Mouse (Mus musculus) kidney, embryonic 15.5 days (tissue): ENCODE data around the gene 1600014C10Rik. TPM values are rescaled to one million over a fixed set of nuclear protein-coding genes. Genes with fewer than 3 reads are reported as not detected.
A peak's percentile ranks its signal among the peaks of the same experiment; 100 is the strongest.

ENCODE experiments used
- ATAC-seq: fragments of 200-750 bp; cut with Nextera tagmentation; replicated peaks from 2 replicates; pipeline ENCODE4 v1.8.0; 2017; ENCODE audit warnings: moderate TSS enrichment; ENCODE audit not compliant: low FRiP score
- H3K27ac ChIP-seq: fragments of 300-500 bp; sonication (generic); 2 replicates; pipeline ENCODE4 v1.5.1; 2015; ENCODE audit warnings: mild to moderate bottlenecking, inconsistent platforms
- H3K27me3 ChIP-seq: fragments of 300-500 bp; sonication (generic); 2 replicates; pipeline ENCODE4 v1.6.1; 2015; ENCODE audit warnings: inconsistent platforms
- H3K36me3 ChIP-seq: fragments of 300-500 bp; sonication (generic); 2 replicates; pipeline ENCODE4 v1.6.1; 2015; ENCODE audit warnings: inconsistent platforms
- H3K4me1 ChIP-seq: fragments of 300-500 bp; sonication (generic); 2 replicates; pipeline ENCODE4 v1.6.1; 2015; ENCODE audit warnings: inconsistent platforms
- H3K4me2 ChIP-seq: fragments of 300-500 bp; sonication (generic); 2 replicates; pipeline ENCODE4 v1.6.1; 2015; ENCODE audit warnings: moderate library complexity, mild to moderate bottlenecking, inconsistent platforms
- H3K4me3 ChIP-seq: fragments of 300-500 bp; sonication (generic); replicated peaks from 2 replicates; pipeline ENCODE4 v1.5.1; 2015; ENCODE audit warnings: mild to moderate bottlenecking, inconsistent platforms
- H3K9ac ChIP-seq: fragments of 300-500 bp; sonication (generic); 2 replicates; pipeline ENCODE4 v1.6.1; 2015; ENCODE audit warnings: mild to moderate bottlenecking, inconsistent platforms
- H3K9me3 ChIP-seq: fragments of 300-500 bp; sonication (generic); replicated peaks from 2 replicates; pipeline ENCODE4 v1.6.1; 2016; ENCODE audit warnings: inconsistent platforms
- WGBS: fragments of 180-500 bp; shearing (Covaris S2); methylation state at CpG from one replicate; pipeline ENCODE4 v1.1.7; 2015; ENCODE audit warnings: mixed read lengths; 5-methylcytosine and 5-hydroxymethylcytosine counted together
- polyA plus RNA-seq: library from polyadenylated mRNA; unstranded; fragments of >200 nt; fragmentation: Nextera tagmentation; extraction: Ambion mirVana; gene quantifications from 2 replicates; pipeline ENCODE4 v1.2.1, GENCODE M21; 2015

1600014C10Rik gene
- polyA plus RNA-seq, 1 experiment from 2014 or later: 14.5 TPM

DNA sequence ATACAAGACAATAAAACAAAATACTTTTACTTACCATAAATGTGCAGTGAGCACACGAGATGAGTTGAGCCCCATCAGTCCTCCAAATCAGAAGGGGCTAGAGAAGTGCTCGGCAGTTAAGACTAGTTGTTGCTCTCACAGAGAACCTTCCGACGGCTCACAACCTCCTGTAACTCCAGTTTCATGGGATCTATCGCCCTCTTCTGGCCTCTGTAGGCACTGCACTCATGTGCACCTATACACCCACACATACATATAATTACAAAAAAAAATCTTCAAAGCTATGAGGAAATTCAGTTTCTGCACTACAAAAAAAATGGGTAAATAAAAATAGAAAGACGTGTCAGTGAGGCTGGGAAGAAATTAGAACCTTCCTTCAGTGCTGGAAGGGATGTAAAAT lies 21.3 kb downstream of the 1600014C10Rik start:
- ATAC-seq: no peak
- Histone ChIP-seq H3K4me3 (no peak overlapping the region), H3K4me1 (peaks cover 8% of the 10 kb centered on the region; the same call in 1 of the 2 replicates), H3K36me3 (no peaks in the 10 kb centered on the region), H3K9me3 (no peaks in the 10 kb centered on the region), H3K27me3 (no peaks in the 10 kb centered on the region), H3K4me2 (no peak overlapping the region), H3K9ac (no peak overlapping the region), H3K27ac (no peak overlapping the region)
- WGBS: 91% methylated on average over 6 of the region's 6 CpGs

DNA sequence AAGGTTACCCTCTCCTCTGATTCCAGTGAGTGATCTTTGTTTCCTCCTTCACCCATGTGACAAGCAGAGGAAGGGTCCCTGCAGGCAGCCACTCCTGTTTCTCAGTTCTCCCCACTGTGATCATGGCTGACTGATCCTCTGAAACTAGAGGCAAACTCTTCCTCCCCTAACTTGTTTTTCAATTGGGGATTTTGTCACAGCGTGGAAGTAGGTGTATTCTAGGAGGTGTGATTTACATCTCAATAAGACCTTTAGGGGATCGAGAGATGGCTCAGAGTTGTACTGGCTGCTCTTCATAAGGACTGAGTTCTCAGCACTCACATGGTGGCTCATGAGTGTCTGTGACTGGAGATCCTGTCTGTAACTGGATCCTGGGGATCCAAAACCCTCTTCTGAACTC lies 22.8 kb downstream of the 1600014C10Rik start:
- Histone ChIP-seq H3K9ac (no peak overlapping the region), H3K4me3 (no peak overlapping the region), H3K27ac (no peak overlapping the region), H3K27me3 (no peaks in the 10 kb centered on the region), H3K4me2 (no peak overlapping the region), H3K36me3 (no peaks in the 10 kb centered on the region), H3K9me3 (no peaks in the 10 kb centered on the region), H3K4me1 (peaks cover 5% of the 10 kb centered on the region; the same call in 1 of the 2 replicates)
- ATAC-seq: no peak
- 41% methylated on average over 2 of the region's 2 CpGs for WGBS

DNA sequence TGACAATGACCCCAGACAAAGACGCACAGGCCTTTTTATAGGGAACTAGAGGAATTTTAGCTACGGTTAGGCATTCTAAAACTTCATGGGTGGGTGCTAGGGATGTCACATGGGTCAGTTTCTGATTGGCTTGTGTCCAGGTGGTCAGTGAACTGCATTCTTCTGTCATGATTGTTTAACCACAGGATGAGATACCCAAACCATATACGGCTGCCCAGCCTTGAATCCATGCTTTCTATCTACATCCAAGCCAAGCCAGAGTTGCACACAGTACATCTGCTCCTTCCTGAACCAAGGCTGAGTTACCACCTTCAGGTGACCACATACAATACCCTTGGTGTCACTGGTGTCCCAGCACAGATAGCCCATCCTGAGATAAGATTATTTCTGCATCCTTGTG lies 23.5 kb downstream of the 1600014C10Rik start:
- H3K4me2 ChIP-seq: no peak overlapping the region
- H3K4me3 ChIP-seq: no peak overlapping the region
- H3K27ac ChIP-seq: no peak overlapping the region
- no peaks in the 10 kb centered on the region for H3K4me1 ChIP-seq
- no peak for ATAC-seq
- H3K36me3 ChIP-seq: no peaks in the 10 kb centered on the region
- H3K9me3 ChIP-seq: no peaks in the 10 kb centered on the region
- H3K9ac ChIP-seq: no peak overlapping the region
- WGBS: 71% methylated on average over 3 of the region's 3 CpGs
- H3K27me3 ChIP-seq: no peaks in the 10 kb centered on the region

DNA sequence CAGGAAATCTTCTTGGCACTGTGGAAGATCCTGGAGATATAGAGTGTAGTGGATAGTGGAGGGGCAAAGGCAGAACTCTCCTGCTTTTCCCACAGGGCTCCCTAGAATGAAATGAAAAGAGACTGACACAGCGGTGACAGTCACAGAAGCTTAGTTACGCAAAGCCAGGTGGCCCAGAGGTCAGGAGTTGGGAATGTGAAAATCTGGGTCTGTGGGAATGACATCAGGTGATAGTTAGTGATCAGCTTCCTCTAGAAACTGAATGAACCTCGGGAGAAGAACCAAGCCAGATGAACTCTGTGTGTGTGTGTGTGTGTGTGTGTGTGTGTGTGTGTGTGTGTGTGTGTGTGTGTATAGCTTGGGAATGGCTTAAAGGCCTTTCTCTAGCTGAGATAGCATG lies 26.0 kb downstream of the 1600014C10Rik start:
- H3K36me3 ChIP-seq: no peaks in the 10 kb centered on the region
- no peak overlapping the region for H3K4me3 ChIP-seq
- WGBS: 76% methylated on average over 3 of the region's 3 CpGs
- H3K9me3 ChIP-seq: no peaks in the 10 kb centered on the region
- H3K4me2 ChIP-seq: no peak overlapping the region
- H3K27ac ChIP-seq: no peak overlapping the region
- H3K27me3 ChIP-seq: no peaks in the 10 kb centered on the region
- no peak for ATAC-seq
- no peak overlapping the region for H3K9ac ChIP-seq
- peaks cover 6% of the 10 kb centered on the region for H3K4me1 ChIP-seq

DNA sequence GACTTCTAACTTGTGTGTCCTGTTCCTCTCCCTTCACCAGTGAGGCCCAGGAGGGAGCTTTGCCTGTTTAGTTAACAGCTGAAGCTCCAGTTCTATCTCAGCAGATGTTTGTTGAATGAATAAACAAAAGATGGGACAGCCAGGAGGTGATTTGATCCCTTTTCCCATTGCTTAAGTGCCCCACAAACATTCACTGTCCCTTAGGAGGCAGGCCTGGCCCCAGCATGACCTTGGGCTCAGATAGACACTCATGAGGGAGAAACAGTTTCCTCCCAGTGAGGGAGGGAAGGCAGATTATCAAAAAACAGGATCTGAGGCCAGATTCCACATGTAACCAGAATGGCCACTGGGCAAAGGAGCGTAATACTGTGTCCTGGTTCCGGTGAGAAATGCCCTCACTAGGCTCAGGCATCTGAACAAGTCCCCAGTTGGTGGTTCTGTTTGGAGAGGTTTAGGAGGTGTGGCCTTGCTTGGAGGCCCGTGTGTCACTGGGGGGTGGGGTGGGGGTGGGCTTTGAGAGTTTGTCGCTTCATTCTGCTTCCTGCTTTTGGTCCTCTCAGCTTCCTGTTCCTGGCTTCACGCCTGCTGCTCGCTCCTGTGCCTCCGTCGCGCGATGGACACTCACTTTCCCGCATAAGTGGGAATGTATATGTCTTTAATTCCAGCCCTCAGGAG lies 26.6 kb downstream of the 1600014C10Rik start:
- Histone ChIP-seq H3K27ac (no peak overlapping the region), H3K9ac (no peak overlapping the region), H3K4me2 (no peak overlapping the region), H3K4me3 (no peak overlapping the region), H3K36me3 (no peaks in the 10 kb centered on the region), H3K4me1 (peaks cover 6% of the 10 kb centered on the region), H3K9me3 (no peaks in the 10 kb centered on the region), H3K27me3 (no peaks in the 10 kb centered on the region)
- WGBS: 77% methylated on average over 11 of the region's 11 CpGs
- ATAC-seq: no peak

DNA sequence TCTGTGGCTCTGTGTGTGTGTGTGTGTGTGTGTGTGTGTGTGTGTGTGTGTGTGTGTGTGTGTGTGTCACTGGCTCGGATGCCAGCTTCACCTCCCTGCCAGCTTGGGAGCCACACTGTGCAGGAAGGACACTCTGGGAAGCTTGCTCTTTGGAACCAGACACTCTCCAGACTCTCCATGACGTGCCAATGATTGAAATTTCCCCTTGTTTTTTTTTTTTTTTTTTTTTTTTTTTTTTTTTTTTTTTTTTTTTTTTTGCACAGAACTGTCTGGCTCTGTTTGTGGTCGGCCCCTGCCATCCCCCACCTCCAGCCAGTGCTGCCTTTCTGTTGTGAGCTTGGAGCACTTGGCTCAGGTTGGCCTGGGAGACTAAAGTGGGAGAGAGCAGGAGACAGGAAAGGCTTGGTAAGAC lies 29.6 kb downstream of the 1600014C10Rik start:
- H3K9me3 ChIP-seq: no peaks in the 10 kb centered on the region
- WGBS: 18% methylated on average over 3 of the region's 3 CpGs
- no peak overlapping the region for H3K4me2 ChIP-seq

DNA sequence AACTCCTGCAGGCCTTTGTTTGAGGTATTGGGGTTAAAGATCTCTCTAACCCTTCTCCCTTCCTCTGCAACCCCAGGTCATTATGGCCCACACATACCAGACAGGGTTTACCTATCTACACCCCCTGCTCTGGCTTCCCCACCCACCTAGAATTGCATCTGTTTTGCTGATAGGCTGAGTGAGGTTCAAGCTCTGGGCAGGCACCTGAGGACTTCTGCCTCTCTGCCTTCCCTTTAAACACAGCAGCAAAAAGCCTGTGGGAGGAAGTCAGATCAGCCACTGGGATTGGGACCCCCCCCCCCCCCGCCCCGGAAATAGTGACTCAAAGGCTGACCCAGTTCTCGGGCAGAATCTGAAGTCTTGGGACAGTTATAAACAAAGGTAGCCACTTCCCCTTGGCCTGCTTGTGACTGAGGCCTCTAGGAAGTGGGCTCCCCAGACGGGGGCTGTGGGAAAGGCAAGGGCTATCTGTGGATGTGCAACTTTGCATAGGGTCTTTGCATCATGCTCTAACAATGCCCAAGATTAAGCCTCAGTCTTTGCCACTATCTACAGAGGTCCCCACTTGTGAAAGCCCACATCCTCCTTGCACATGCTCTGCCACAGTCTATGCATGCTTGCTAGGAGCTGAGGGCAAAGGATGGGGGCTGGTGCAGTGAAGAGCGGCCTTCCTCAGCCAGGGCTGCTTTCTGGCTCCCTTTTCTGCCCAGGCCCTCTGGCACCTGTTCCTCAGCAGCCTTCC lies 31.6 kb downstream of the 1600014C10Rik start:
- Histone ChIP-seq H3K4me3 (no peak overlapping the region), H3K36me3 (peaks cover 3% of the 10 kb centered on the region; the same call in 1 of the 2 replicates), H3K9me3 (no peaks in the 10 kb centered on the region), H3K9ac (no peak overlapping the region), H3K27ac (no peak overlapping the region), H3K27me3 (no peaks in the 10 kb centered on the region), H3K4me2 (no peak overlapping the region), H3K4me1 (peaks cover 6% of the 10 kb centered on the region)
- 58% methylated on average over 5 of the region's 5 CpGs for WGBS
- no peak for ATAC-seq

More for the DNA sequence above, 29.6 kb downstream of the 1600014C10Rik start:
- Histone ChIP-seq H3K9ac (no peak overlapping the region), H3K4me1 (peaks cover 6% of the 10 kb centered on the region), H3K4me3 (no peak overlapping the region), H3K36me3 (no peaks in the 10 kb centered on the region), H3K27ac (peak overlapping the region; percentile 54; the same call in 1 of the 2 replicates), H3K27me3 (no peaks in the 10 kb centered on the region)
- ATAC-seq: no peak

DNA sequence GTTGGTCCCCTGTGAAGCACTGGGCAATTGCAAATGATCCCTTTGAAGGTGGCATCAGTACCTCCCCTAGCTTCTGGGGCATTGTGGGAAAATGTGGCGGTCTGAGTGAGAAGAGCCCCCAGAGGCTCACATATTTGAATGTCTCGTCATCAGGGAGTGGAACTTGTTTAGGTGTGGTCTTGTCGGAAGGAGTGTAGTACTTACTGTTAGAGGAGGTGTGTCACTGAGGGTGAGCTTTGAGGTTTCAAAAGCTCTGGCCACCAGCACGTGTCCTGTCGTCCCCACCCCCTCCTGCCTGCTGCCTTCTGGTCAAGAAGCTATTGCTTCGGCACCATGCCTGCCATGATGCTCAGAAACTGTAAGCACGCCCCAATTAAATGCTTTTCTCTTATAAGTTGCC lies 32.3 kb downstream of the 1600014C10Rik start:
- no peaks in the 10 kb centered on the region for H3K9me3 ChIP-seq
- no peaks in the 10 kb centered on the region for H3K27me3 ChIP-seq
- H3K4me3 ChIP-seq: no peak overlapping the region
- ATAC-seq: no peak
- H3K4me2 ChIP-seq: no peak overlapping the region
- H3K9ac ChIP-seq: no peak overlapping the region
- peaks cover 6% of the 10 kb centered on the region for H3K4me1 ChIP-seq
- H3K36me3 ChIP-seq: peaks cover 8% of the 10 kb centered on the region; the same call in 1 of the 2 replicates
- H3K27ac ChIP-seq: no peak overlapping the region
- 67% methylated on average over 7 of the region's 7 CpGs for WGBS

DNA sequence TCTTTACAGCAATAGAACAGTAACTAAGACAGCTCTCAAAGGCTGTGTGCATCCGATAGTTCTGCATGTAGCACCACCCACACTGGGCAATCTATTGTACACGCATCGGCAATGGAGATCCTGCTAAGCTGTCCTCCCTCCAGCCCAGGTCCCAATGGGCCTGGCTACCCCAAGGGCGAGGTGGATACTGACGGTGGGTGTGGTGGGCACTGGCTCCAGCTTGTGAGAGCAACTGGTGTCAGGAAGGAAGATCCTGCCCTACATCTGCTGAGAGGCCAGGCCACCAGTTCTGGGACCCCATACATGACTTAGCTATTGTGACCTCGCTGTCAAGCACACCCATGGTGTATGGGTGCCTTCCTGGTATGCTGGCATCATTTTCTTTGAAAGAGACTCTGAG lies 32.7 kb downstream of the 1600014C10Rik start:
- Histone ChIP-seq H3K27ac (no peak overlapping the region), H3K4me3 (no peak overlapping the region), H3K4me1 (peaks cover 6% of the 10 kb centered on the region), H3K36me3 (peaks cover 12% of the 10 kb centered on the region; the same call in 1 of the 2 replicates), H3K9ac (no peak overlapping the region), H3K27me3 (no peaks in the 10 kb centered on the region), H3K4me2 (no peak overlapping the region), H3K9me3 (no peaks in the 10 kb centered on the region)
- ATAC-seq: no peak
- 89% methylated on average over 6 of the region's 6 CpGs for WGBS

DNA sequence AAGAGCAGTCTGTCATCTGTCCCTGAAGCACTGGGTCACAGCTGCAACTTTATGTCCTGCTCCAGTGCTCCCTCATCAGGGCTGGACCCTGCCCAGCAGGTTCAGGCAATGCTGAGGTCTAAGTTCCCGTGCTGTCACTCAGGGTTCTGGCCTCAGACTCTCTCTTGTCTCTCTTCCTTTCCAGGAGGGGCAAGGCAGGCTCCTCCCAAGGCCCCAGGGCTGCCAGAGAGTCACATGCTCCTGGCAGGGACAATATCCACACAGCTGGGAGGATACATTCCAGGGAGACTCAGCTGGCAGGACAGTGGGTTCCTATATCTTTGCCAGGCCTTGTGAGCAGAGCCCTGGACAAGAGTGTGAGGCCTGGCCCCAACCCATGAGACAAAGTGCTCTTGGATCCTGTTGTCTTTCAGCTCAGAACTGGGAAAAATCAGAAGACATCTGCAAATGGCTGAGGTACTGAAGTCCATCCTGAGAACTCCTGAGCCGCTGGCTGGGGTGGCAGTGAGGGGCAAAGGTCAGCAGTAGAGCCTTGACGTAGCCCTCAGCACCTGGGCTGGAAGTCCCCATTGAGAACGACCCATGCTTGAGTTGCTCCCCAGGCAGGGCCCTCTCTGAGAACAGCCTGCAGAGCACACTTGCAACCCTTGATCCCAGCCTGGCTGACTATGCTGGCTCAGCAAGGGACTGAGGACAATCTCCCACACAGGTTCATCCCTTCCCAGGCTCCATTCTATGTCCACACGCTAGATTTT lies 34.6 kb downstream of the 1600014C10Rik start:
- WGBS: 61% methylated on average over 5 of the region's 5 CpGs

DNA sequence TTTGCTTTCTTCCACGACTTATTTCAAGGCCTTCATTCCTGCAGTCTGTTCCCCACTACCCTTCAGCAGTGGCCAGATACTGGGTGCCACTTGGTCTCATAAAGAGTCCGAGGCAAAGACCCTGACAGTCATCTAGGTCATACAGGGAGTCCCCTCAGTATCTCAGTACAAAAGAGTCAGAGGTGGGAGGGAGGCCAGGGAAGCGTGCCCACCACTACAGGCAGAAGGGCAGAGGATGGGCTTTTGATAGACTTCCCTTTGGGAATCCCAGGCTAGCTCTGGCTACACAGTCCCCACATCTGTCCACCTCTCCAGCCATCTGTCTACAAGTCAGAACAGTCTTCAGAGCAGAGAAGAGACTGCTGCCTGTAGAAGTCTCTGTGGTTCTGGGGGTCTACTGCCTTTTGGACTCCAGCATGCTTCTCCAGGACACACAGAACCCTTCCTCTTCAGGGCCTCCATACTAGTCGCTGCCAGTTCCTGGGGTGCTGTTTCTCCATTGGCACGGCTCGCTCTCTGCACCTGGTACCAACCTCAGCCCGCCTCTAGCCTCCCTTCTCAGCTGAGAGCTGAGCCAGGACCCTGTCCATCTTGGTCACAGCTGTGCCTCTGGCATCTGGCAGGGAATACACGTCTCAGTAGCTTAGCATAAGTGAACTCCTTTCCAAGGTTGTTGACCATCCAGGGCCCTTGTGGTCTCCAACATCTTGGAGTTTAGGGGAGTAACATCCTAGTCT lies 35.8 kb downstream of the 1600014C10Rik start:
- H3K27ac ChIP-seq: no peak overlapping the region
- 81% methylated on average over 8 of the region's 8 CpGs for WGBS

More for the DNA sequence above, 34.6 kb downstream of the 1600014C10Rik start:
- Histone ChIP-seq H3K4me1 (no peaks in the 10 kb centered on the region), H3K36me3 (peaks cover 27% of the 10 kb centered on the region), H3K27ac (peak overlapping the region; percentile 41), H3K9ac (no peak overlapping the region), H3K27me3 (no peaks in the 10 kb centered on the region), H3K4me2 (no peak overlapping the region), H3K4me3 (no peak overlapping the region), H3K9me3 (no peaks in the 10 kb centered on the region)
- peak; percentile 65 for ATAC-seq

More for the DNA sequence above, 35.8 kb downstream of the 1600014C10Rik start:
- no peak overlapping the region for H3K4me2 ChIP-seq
- no peaks in the 10 kb centered on the region for H3K4me1 ChIP-seq
- H3K9ac ChIP-seq: no peak overlapping the region
- H3K36me3 ChIP-seq: peaks cover 27% of the 10 kb centered on the region
- H3K27me3 ChIP-seq: no peaks in the 10 kb centered on the region
- H3K9me3 ChIP-seq: no peaks in the 10 kb centered on the region
- no peak overlapping the region for H3K4me3 ChIP-seq
- no peak for ATAC-seq
